Mouse (Mus musculus): ENCODE data around the gene Trpm1. TPM values are rescaled to one million over a fixed set of nuclear protein-coding genes. Genes with fewer than 3 reads are reported as not detected.

The Trpm1 gene
- total RNA-seq, 2 experiments from 2014 or later = not detected

DNA sequence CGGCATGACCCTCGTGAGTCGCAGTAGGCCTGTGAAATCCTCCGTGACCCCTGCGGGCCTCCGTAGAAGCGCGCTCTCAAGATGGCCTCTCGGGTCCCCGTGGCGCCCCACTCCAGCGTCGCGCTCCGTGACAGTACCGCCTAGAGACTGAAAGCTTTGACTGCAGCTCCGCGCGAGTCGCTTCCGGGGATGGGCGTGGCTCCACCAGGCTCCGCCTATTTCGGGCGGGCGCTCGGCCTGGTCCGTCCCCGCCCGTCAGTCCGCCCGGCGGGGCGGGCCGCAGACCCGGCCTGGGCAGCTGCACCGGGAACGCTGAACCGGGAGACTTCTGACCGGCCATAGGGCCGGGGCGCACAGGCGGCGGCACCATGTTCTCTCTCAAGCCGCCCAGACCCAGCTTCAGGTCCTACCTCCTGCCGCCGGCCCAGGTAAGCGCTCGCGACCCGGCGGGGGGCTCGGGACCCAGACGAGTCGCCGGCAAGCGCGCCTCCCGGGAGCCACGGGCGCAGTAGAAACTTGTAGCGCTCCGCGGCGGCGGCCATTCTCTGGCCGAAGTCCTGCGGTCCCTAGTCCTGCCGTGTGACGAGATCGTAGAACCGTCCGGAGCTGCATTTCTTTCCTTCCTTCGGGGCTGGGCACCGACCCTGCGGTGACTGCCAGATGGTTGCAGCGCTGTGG is 133.9 kb downstream of the Trpm1 start, which contains the start of gene Mtmr10:
Gene Mtmr10, plus strand, starts transcription at position 240 of the 678 bp plus-strand sequence.
- DNase-seq (ENCODE audit: low spot score in 2 of 2) = peak; percentile 97 to 98

DNA sequence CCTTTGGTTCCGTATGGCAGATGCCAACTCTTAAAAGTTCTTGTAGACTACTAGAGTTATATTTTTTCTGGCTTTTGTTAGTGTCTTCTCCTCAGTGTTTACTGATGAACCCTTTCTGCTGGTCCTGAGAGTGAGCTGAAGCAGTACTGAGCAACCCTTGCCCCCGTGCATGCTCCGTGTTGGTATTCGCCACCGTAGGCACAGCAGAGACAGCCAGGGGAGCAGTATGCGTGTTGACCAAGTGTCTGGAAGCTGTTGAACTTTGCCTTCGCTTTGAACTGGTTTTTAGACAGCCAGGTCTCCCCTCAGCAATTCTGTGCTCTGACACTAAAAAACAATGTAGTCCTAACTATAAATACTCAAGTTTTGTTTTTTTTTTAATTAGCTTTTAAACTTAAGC is 135.8 kb downstream of the Trpm1 start:
- no peak for DNase-seq (ENCODE audit: low spot score in 2 of 2)

DNA sequence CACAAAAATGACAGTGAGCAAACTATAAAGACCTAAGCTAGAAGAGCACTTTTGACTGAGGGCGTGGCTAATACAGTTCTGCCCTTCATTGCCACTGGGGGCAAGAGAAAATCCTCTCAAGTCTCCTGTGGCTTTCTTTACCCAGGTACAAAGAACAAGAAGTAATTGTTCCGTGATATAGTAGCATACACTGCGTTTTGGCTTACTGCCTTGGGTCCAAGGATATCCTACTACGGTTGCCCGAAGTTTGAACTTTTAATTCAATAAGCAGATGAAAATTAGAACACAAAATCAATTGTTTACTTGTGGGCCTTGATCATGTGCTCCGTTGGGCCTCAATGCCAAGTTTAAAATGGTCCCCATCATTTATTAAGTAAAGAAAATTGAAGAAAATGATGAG is 136.8 kb downstream of the Trpm1 start:
- DNase-seq (ENCODE audit: low spot score in 2 of 2) = no peak

- no peak for DNase-seq (ENCODE audit: low spot score in 2 of 2)
Measured at GRCm38 (mm10) chr7:64291722-64292121, 138.1 kb downstream of the Trpm1 start.

- DNase-seq (ENCODE audit: low spot score in 2 of 2) = no peak
Measured at GRCm38 (mm10) chr7:64296286-64297010, 142.8 kb downstream of the Trpm1 start.

GRCm38 (mm10) chr7:64310241-64310640 is 156.6 kb downstream of the Trpm1 start:
- no peak for DNase-seq (ENCODE audit: low spot score in 2 of 2)

DNA sequence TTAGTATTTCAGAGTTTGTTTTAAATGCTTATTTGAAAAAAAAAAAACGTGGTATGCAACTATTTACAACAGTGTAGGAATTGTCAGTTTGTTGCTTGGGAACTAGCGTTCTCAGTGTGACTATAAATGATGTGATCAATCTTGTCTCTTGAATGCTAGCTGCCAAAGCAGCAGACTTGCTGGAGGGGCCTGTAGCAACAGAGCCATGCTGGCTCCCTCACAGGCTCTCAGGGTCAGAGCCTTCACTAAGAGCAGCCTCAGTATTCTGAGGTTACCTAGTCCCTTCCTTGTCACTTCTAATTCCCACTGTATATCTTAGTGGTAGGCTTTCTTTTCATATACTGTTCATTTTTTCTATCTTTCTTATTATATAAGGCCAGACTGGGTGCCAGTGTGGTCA is 157.1 kb downstream of the Trpm1 start:
- DNase-seq (ENCODE audit: low spot score in 2 of 2) = no peak

DNA sequence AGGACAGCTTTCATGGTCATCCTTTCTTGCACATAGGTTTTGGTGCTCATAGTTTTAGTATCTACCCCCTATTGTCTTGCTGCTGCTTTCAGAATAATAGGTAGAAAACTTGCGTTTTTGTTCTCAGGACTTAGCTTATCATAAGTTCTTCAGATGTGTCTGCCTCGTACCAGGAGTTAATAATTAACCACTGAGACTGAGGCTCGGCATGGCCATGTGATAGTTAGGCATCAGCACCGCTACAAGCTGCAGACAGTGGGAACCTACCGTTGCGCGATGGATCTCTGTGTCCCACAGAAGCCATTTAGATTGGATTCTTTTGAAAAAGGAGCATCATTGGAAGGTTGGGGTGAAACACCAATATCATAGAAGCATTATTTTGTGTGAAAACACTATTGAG is 159.2 kb downstream of the Trpm1 start:
- no peak for DNase-seq (ENCODE audit: low spot score in 2 of 2)

Small RNA genes within 50 kb of the gene (microRNA-seq; reads per million reads assigned to microRNA genes)
- gene Mir211 (1.1 reads per million), gene Mir6416 (not detected)

Other genes with a start within 250 kb of the Trpm1 start
- gene E030018B13Rik, start 237.0 kb upstream of the Trpm1 start, total RNA-seq (2021) = not detected
- gene Klf13, start 214.9 kb upstream of the Trpm1 start, total RNA-seq (2021) = 10 to 100 TPM; 70.9 to 77.5 TPM
- 10 to 100 TPM; 22.3 to 22.5 TPM for gene Mtmr10, start 133.8 kb downstream of the Trpm1 start, total RNA-seq (2021)
- 10 to 100 TPM; 15.4 to 16.1 TPM for gene Fan1, start 220.3 kb downstream of the Trpm1 start, total RNA-seq (2021)
- 10 to 100 TPM; 27.5 to 31.1 TPM for gene Mphosph10, start 238.4 kb downstream of the Trpm1 start, total RNA-seq (2021)
- 10 to 100 TPM; 59.1 to 64.7 TPM for gene Mcee, start 238.8 kb downstream of the Trpm1 start, total RNA-seq (2021)